Mouse (Mus musculus) forebrain, embryonic 16.5 days (tissue): Measurements from ENCODE around the gene Gm39566. TPM values are rescaled to one million over a fixed set of nuclear protein-coding genes. Genes with fewer than 3 reads are reported as not detected.
A peak's percentile ranks its signal among the peaks of the same experiment; 100 is the strongest.

Experiments
- ATAC-seq: fragments of 200-750 bp; cut with Nextera tagmentation; 2 replicates; pipeline ENCODE4 v1.8.0; 2017; ENCODE audit warnings: mild to moderate bottlenecking, moderate library complexity
- H3K27ac ChIP-seq: fragments of 300-500 bp; sonication (generic); 2 replicates; pipeline ENCODE4 v1.5.1; 2014; ENCODE audit warnings: low read length, control low read depth
- H3K27me3 ChIP-seq: fragments of 300-500 bp; sonication (generic); replicated peaks from 2 replicates; pipeline ENCODE4 v1.6.1; 2014; ENCODE audit warnings: low read length; ENCODE audit not compliant: control insufficient read depth, insufficient read depth
- H3K36me3 ChIP-seq: fragments of 300-500 bp; sonication (generic); 2 replicates; pipeline ENCODE4 v1.6.1; 2014; ENCODE audit not compliant: control insufficient read depth, insufficient read depth
- H3K4me1 ChIP-seq: fragments of 300-500 bp; sonication (generic); replicated peaks from 2 replicates; pipeline ENCODE4 v1.6.1; 2014; ENCODE audit warnings: low read length; ENCODE audit not compliant: control insufficient read depth, insufficient read depth
- H3K4me2 ChIP-seq: fragments of 300-500 bp; sonication (generic); 2 replicates; pipeline ENCODE4 v1.6.1; 2014; ENCODE audit warnings: mild to moderate bottlenecking, low read length, control low read depth
- H3K4me3 ChIP-seq: fragments of 300-500 bp; sonication (generic); replicated peaks from 2 replicates; pipeline ENCODE4 v1.5.1; 2014; ENCODE audit warnings: mild to moderate bottlenecking, low read length, control low read depth
- H3K9ac ChIP-seq: fragments of 300-500 bp; sonication (generic); replicated peaks from 2 replicates; pipeline ENCODE4 v1.6.1; 2014; ENCODE audit warnings: low read depth, low read length, control low read depth
- H3K9me3 ChIP-seq: fragments of 300-500 bp; sonication (generic); 2 replicates; pipeline ENCODE4 v1.6.1; 2016; ENCODE audit warnings: low read length; ENCODE audit not compliant: control insufficient read depth
- WGBS: fragments of 180-500 bp; shearing (Covaris S2); extraction: QIAGEN DNeasy Blood & Tissue Kit; methylation state at CpG from one replicate; pipeline ENCODE4 v1.1.7; 2014; 5-methylcytosine and 5-hydroxymethylcytosine counted together
- polyA plus RNA-seq: library from polyadenylated mRNA; unstranded; fragments of >200 nt; fragmentation: Nextera tagmentation; extraction: Ambion mirVana; gene quantifications from 2 replicates; pipeline ENCODE4 v1.2.1, GENCODE M21; 2015

Gm39566 gene
- polyA plus RNA-seq, 1 experiment from 2014 or later, result not detected

DNA sequence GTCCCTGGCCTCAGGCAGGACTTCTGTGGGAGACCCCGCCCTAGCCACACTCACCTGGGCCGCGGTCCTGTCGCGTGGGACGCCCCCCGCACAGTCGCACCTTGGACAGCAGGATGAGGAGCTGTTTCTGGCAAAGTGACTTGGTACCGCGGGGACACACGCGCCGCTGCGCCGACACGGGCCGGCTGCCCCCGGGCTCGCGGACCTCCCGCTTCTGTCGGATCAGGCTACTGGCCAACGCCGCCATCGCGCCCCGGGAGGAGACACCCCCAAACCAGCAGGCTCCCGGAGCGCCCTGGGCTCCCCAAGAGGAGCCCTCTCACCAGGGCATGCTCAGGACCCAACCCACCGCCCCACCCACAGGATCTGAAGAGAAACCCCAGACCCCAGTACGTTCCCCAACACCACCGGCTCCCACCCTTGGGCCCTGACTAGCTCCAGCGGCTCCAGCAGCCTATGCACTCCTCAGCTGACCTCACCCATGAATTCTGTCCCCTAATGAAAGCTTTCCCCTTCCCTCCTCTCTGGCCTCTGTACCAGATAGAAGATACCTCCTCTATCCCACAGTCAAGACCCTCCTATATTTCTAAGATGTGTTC lies 13.6 kb downstream of the Gm39566 start, which contains the start of gene Fgf11:
Fgf11 (minus strand) TSS at position 479 of the 599 bp plus-strand sequence.
- Histone ChIP-seq H3K27me3 (peaks cover 19% of the 10 kb centered on the region), H3K4me2 (peak within 1 kb of the TSS; percentile 83), H3K9me3 (no peaks in the 10 kb centered on the region), H3K4me3 (peak within 1 kb of the TSS; percentile 76), H3K36me3 (no peaks in the 10 kb centered on the region), H3K4me1 (peaks cover 50% of the 10 kb centered on the region), H3K9ac (peak within 1 kb of the TSS; percentile 79), H3K27ac (peak within 1 kb of the TSS; percentile 98)
- WGBS, result 1% methylated on average over 33 of the region's 33 CpGs
- ATAC-seq, result no peak

DNA sequence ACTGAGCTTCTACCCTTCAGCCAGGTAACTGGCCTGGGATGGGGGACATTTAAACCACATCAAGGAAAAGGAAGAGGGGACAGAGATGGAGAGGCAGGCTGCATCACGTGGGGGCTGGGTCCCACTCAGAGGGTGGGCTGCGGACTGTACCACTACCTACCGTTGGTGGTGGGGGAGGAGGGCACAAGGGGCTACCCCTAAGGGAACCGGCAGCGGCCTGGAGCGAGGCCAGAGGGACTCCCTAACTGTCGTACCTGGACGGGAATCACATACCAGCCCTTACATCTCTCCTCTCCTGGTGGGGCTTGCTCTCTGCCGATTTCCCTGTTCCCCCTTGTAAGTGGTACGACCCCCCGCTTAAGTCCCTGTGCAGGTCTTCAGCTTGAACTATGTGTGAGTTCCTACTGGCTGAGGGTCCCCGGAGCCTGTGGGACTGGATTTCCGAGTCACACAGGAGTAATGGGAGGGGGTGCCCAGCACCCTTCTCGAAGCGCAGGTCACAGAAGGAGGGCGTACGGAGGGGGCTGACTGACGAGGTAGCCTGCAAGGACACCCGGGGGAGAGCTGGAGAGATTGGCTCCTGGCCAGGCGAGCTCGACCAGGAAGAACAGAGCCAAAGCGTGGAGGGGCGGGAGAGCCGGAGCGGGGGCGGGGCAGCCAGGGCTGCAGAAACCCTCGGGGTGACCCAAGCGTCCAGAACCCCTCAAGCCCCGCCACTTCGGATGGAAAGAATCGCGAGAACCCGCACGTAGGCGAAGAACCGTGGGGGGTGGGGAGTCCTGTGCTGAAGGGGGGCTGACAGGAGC lies 14.5 kb downstream of the Gm39566 start:
- Histone ChIP-seq H3K4me3 (peak overlapping the region; percentile 76), H3K36me3 (no peaks in the 10 kb centered on the region), H3K4me2 (peak overlapping the region; percentile 83), H3K4me1 (peaks cover 54% of the 10 kb centered on the region), H3K27me3 (peaks cover 16% of the 10 kb centered on the region), H3K9me3 (no peaks in the 10 kb centered on the region), H3K9ac (peak overlapping the region; percentile 79), H3K27ac (peak overlapping the region; percentile 98)
- peak; percentile 79 for ATAC-seq
- under 1% methylated on average over 36 of the region's 36 CpGs for WGBS

DNA sequence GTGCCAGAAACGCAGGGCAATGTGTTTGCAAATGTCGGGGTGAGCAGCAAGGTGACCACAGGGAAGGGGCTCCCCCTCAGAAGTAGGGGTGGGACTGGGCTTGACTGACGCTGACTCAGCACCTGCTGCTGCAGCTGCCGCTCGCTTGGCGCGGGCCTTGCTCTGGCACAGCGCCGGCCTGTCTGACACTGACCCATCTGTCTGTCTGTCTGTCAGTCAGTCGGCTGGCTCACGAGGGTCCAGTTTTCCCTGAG lies 15.0 kb downstream of the Gm39566 start:
- H3K4me1 ChIP-seq, result peaks cover 56% of the 10 kb centered on the region
- WGBS, result 1% methylated on average over 11 of the region's 11 CpGs
- peak; percentile 35; the same call in 1 of the 2 replicates for ATAC-seq

DNA sequence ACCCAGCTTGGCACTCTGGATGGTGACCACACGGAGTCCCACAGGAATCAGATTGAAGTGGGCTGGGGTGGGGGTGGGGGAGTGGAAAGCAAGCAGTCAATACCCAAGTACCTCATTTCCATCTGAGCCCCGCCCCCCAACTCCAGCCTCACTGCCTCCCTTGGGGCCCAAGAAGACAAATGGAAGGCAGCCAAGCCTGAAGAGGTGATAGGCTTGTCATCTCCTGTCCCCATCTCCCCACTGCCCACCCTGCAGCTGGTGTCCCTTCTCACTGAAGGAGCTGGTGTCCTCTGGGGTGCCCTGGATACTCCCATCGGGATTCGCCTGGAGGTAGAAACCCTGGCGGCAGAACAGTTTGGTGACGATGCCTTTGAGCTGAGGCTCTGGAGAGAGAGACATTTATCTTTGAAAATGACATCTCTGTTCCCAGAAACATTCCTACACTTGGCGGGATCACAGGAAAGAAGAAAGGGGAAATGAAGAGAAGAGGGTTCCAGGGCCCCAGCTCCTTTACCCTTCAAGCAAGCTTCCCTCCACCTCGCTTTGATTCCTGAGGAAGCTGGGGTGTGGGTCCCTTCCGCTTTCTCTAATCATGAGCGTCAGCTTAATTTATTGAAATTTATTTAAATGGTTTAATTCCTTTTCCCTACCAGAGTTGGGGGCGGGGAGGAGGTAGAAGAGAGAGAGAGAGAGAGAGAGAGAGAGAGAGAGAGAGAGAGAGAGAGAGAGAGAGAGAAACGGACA lies 15.5 kb downstream of the Gm39566 start:
- peaks cover 55% of the 10 kb centered on the region for H3K4me1 ChIP-seq

More for the DNA sequence above, 15.0 kb downstream of the Gm39566 start:
- H3K27me3 ChIP-seq, result peaks cover 12% of the 10 kb centered on the region
- peak overlapping the region; percentile 83 for H3K4me2 ChIP-seq
- H3K4me3 ChIP-seq, result peak overlapping the region; percentile 76
- H3K27ac ChIP-seq, result peak overlapping the region; percentile 98
- H3K36me3 ChIP-seq, result no peaks in the 10 kb centered on the region
- H3K9ac ChIP-seq, result peak overlapping the region; percentile 79
- no peaks in the 10 kb centered on the region for H3K9me3 ChIP-seq

DNA sequence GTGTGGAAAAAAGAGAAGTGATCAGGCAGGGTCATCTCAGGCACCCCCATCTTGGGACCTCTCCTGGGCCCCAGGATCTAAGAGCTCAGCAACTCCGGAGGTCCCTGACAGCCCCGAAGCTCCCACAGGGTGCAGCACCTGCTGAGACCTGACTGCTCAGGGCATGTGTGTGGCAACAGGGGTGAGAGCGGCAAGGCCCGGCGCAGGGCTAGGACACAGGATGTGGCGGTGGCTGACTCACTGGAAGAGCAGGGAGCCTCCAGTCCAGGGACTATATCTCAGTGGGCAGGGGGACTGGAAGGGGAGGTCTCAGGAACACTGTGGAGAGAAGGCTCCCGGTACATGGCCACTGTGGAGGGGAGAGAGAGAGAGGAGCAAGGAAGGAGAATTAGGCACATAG lies 17.2 kb downstream of the Gm39566 start:
- ATAC-seq, result no peak
- WGBS, result 77% methylated on average over 7 of the region's 7 CpGs
- no peak overlapping the region for H3K9ac ChIP-seq
- H3K4me3 ChIP-seq, result no peak overlapping the region
- no peak overlapping the region for H3K4me2 ChIP-seq
- no peaks in the 10 kb centered on the region for H3K9me3 ChIP-seq
- H3K27me3 ChIP-seq, result peaks cover 2% of the 10 kb centered on the region; the same call in 1 of the 2 replicates
- no peak overlapping the region for H3K27ac ChIP-seq
- H3K4me1 ChIP-seq, result peaks cover 38% of the 10 kb centered on the region
- no peaks in the 10 kb centered on the region for H3K36me3 ChIP-seq

More for the DNA sequence above, 15.5 kb downstream of the Gm39566 start:
- Histone ChIP-seq H3K27ac (peak overlapping the region; percentile 98), H3K4me2 (peak overlapping the region; percentile 83), H3K9ac (peak overlapping the region; percentile 79), H3K27me3 (peaks cover 8% of the 10 kb centered on the region; the same call in 1 of the 2 replicates), H3K36me3 (no peaks in the 10 kb centered on the region), H3K9me3 (no peaks in the 10 kb centered on the region), H3K4me3 (peak overlapping the region; percentile 76)
- ATAC-seq, result no peak
- WGBS, result 15% methylated on average over 11 of the region's 12 CpGs

DNA sequence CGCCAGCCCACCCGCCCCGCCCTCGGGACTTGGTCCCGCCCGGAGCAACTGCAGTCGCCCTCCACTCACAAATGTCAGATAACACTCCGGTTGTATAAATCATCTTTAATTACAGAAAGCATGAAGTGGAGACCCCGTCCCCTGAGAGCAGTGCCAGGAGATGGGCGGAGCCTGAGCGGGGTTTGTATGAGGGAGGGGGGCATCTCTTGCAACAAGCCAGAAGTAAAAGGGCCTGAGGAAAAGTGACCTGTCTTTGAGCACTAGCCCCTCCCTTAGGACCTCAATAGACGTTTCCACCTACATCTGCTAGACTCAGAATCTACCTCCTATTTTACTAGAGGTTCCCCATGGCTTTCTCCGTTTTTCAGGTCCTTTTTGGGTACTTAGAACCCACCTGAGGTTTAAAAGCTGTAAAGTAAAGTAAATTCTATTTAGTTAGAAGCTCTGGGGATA lies 19.1 kb downstream of the Gm39566 start:
- WGBS, result 4% methylated on average over 13 of the region's 13 CpGs
- Histone ChIP-seq H3K9me3 (no peaks in the 10 kb centered on the region), H3K4me3 (peak overlapping the region; percentile 53), H3K9ac (no peak overlapping the region), H3K4me2 (peak overlapping the region; percentile 87), H3K27me3 (peaks cover 4% of the 10 kb centered on the region; the same call in 1 of the 2 replicates), H3K4me1 (peaks cover 21% of the 10 kb centered on the region), H3K27ac (no peak overlapping the region), H3K36me3 (no peaks in the 10 kb centered on the region)
- no peak for ATAC-seq

DNA sequence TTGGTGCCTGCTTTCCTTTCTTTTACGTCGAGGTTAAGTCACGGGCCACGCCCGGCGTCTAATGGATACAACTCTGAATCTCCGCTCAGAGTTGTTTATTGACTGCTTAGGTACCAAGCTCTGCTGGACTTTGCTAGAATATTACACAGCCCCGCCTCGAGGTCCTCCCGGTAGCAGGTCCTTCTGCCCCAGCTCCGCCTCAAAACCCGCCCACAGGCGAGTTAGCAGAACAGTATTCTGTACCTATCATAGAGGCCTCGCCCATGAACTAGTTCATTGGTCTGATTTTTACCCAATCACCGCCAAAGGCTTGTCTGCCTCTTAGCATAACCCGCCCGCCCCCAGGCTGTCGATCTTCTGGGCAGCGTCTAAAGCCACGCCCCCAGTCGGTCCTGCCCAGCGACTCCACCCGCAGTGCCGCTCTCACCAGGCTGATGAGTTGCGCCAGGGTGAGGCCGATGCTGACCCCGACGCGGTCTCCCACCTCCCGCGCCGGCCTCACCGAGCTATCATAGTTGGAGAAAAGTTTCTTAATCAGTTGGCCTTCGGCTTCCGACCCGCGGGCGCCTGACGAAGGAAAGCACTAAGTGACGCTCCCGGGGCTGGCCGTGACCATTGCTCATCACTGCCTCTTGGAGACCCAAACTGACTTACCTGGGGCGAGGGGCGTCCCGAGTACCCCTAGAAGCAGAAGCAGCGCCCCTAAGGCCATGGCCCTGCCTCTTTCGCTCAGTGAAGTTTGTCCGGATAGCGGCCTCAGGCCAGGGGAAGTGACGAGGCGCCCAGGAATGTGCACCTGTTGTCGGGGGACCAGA lies 19.7 kb downstream of the Gm39566 start, which contains the start of gene Chrnb1:
Chrnb1 (minus strand) TSS at position 776 of the 815 bp plus-strand sequence.
- peaks cover 21% of the 10 kb centered on the region for H3K4me1 ChIP-seq
- H3K27me3 ChIP-seq, result peaks cover 4% of the 10 kb centered on the region; the same call in 1 of the 2 replicates
- WGBS, result 2% methylated on average over 49 of the region's 52 CpGs
- H3K4me2 ChIP-seq, result peak within 1 kb of the TSS; percentile 87
- H3K27ac ChIP-seq, result no peak within 1 kb of the TSS
- H3K9me3 ChIP-seq, result no peaks in the 10 kb centered on the region
- ATAC-seq, result peak; percentile 95
- H3K4me3 ChIP-seq, result peak within 1 kb of the TSS; percentile 53
- peak within 1 kb of the TSS; percentile 48 for H3K9ac ChIP-seq
- H3K36me3 ChIP-seq, result no peaks in the 10 kb centered on the region

DNA sequence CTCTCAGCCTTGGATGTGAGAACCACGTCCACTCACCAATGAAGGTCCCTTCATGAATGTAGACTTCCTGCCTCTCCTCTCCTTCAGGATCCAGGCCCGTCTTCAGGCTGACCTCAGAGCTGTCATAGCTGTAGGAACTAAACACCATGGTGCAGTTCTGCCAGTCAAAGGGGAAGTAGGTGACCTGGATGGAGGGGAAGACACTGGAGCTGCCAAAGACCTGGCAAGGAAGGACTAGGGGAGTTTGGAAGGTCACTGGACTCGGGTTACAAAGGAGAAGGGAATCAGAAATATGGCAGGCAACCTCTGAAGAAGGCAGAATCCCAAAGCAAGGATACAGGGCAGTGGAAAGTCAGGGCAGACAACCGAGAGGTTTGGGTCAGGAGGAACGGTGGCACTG lies 21.7 kb downstream of the Gm39566 start:
- no peak for ATAC-seq
- no peak overlapping the region for H3K4me2 ChIP-seq
- peaks cover 4% of the 10 kb centered on the region; the same call in 1 of the 2 replicates for H3K27me3 ChIP-seq
- no peak overlapping the region for H3K4me3 ChIP-seq
- no peak overlapping the region for H3K27ac ChIP-seq
- peaks cover 11% of the 10 kb centered on the region for H3K4me1 ChIP-seq
- H3K9me3 ChIP-seq, result no peaks in the 10 kb centered on the region
- no peak overlapping the region for H3K9ac ChIP-seq
- WGBS, result 53% methylated on average over 5 of the region's 5 CpGs
- no peaks in the 10 kb centered on the region for H3K36me3 ChIP-seq
